Mouse (Mus musculus) spleen, adult 2 months (tissue): ENCODE results near the gene Tmc6.

Experiments
- CTCF ChIP-seq: fragments of 200-500 bp; IDR thresholded peaks from 2 replicates; pipeline ENCODE4 v1.5.1; 2011; ENCODE audit warnings: mild to moderate bottlenecking, inconsistent platforms; ENCODE audit not compliant: insufficient read depth, insufficient read length, insufficient replicate concordance; ENCODE audit errors: extremely low read depth
- POLR2A ChIP-seq: fragments of 200-500 bp; IDR thresholded peaks from 2 replicates; pipeline ENCODE4 v1.6.1; 2011; ENCODE audit warnings: low read depth, low read length, inconsistent platforms

DNA sequence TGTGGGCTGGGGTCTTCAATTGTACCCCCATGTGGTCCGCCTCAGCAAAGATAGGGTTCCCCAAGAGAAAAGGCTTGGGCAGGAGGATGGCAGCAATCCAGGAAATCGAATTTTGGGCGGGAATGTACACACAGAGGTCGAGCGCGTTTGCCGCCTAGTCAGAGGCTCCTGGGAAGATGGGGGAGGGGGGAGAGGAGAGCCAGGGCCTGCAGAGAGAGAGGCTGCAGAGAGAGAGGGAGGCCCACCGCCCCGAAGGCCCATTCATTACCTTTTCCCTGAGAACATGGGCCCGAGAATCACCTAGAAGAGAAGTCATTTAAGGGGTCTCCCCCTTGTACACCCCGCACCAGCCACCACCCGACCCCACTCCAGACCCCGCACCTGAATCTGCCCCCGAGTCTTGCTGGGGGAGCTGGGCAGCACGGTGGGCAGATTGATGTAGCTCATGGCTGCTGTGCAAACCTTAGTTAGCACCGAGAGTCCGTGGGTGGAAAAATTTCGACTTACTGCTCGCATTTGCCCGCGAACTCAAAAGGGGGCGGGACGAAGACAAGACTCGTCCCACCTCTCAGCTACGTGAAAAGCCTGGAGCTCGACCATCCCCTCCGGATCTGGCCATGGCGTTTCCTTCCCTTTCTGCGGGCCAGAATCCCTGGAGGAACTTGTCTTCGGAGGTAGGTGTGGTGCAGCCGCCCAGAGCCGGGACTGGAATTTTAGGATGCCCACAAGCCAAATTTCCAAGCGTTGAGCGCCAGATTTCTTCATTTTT is 43.5 kb upstream of the Tmc6 start, which contains the start of the genes Afmid and Tk1:
- no peak for TF ChIP-seq CTCF
- no peak for TF ChIP-seq POLR2A
